Mouse (Mus musculus) gastrocnemius, postnatal 36 days (tissue): Measurements from ENCODE around the gene Zmat5. TPM values are rescaled to one million over a fixed set of nuclear protein-coding genes. Genes with fewer than 3 reads are reported as not detected.
"Not testable (repeated sequence)": the region's sequence is repeated elsewhere in the genome, so short reads cannot be mapped to it uniquely, and the experiment has no call there.

Experiments
- DNase-seq, 2 experiments: peaks; one replicate each; pipeline ENCODE4 v3.0.0; 2022
- intact Hi-C: fragments of 180-260 bp; cut with DNase I; formaldehyde crosslinking; loops from one replicate; pipeline ENCODE4 v1.15.1; 2025
- total RNA-seq, 2 experiments: library from RNA; stranded (reverse); gene quantifications; 2 replicates each; pipeline ENCODE4 v1.2.3; 2021

Gene Zmat5
- total RNA-seq, 2 experiments from 2014 or later = 20.7 to 22.9 TPM

DNA sequence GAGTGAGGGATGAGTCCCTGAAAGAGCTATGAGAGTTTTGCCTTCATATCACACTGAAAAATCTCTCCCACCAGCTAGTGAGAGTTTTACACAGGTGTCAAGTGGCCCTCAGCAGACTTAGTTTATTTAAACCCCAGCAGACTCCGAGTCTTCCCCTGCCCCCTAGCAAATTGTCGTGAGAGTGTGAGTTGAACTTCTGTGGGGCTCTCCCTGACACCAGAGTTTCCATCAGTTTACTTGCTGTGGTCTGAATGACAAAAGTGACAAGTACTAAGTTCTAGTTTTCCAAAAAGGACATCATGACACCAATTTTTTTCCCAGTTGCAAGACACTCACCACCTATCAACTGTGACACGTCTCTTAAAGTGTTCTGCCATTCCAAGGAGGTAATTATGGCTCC, 16.6 kb upstream of the Zmat5 start:
- intact Hi-C loops = no loop called here
- DNase-seq = no peak

GRCm38 (mm10) chr11:4688632-4689380, 15.7 kb upstream of the Zmat5 start:
- intact Hi-C loops = no loop called here

GRCm38 (mm10) chr11:4690353-4690752, 14.1 kb upstream of the Zmat5 start:
- intact Hi-C loops = no loop called here
- DNase-seq = no peak

More at GRCm38 (mm10) chr11:4688632-4689380, 15.7 kb upstream of the Zmat5 start:
- no peak for DNase-seq

GRCm38 (mm10) chr11:4691213-4691612, 13.3 kb upstream of the Zmat5 start:
- no peak for DNase-seq
- intact Hi-C loops = no loop called here

DNA sequence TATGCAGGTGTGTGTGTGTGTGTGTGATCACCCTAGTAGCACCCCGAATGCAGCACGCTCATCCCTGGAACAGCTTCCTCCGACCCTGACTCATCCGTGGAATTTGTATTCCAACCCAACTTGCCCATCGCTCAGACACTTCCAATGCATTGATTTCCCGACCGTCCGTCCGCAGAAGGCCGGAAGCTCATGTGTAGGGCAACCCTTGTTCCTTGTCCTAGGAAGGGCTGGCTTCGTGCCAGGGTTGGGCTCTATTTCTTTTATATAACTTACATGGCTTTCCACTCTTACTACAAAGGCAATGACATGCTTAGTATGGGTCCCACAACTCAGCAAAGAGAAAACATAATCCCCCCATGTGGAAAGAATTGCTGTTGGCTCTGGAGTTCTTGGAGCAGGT, 12.3 kb upstream of the Zmat5 start:
- intact Hi-C loops = no loop called here

GRCm38 (mm10) chr11:4697043-4697983, 7.2 kb upstream of the Zmat5 start:
- intact Hi-C loops = no loop called here
- peak in 1 of 2 experiments; percentile 54 for DNase-seq

More for the DNA sequence above, 12.3 kb upstream of the Zmat5 start:
- no peak for DNase-seq

GRCm38 (mm10) chr11:4700726-4701125, 3.8 kb upstream of the Zmat5 start:
- no peak for DNase-seq
- intact Hi-C loops = no loop called here

DNA sequence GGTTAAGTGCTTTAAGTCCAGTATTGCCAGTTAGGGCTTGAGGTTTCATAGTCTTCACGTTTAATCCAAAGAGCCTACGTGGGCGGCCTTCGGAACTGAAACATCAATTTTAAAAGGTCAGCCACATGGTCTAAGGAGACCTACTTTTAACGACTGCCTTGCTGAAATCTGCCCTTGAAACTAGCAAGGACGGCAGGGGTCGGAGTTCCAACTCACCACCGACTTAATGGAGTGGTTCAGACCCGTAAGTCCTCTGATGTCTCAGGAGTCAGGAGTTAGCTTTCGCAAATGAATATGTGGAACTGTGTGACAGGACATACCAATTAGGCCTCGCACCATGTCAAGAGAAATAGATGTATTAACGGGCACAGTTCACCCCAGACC, 798 bp upstream of the Zmat5 start:
- intact Hi-C loops = no loop called here
- DNase-seq = no peak

DNA sequence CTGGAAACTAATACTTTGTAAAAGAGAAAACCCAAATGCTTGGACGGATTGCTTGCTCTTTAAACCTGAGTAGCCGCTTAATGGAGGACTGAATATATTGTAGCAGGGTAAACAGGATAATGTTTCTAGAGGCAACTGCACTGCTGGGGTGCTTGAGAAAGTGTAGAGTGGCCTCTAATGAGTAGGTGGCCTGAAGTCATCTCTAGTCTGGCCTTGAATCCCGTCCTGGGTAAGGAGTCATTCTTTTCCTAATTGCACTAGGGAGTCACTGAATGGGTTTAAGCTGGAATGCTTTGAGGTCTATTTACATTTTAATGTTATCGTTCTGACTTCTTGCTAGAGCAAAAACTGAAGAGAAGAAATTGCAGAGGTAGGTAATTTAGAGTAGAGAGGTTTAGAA, 700 bp downstream of the Zmat5 start:
- DNase-seq = no peak
- intact Hi-C loops = no loop called here

GRCm38 (mm10) chr11:4710188-4710587, 5.7 kb downstream of the Zmat5 start:
- intact Hi-C loops, DNase-seq: not testable (repeated sequence)

DNA sequence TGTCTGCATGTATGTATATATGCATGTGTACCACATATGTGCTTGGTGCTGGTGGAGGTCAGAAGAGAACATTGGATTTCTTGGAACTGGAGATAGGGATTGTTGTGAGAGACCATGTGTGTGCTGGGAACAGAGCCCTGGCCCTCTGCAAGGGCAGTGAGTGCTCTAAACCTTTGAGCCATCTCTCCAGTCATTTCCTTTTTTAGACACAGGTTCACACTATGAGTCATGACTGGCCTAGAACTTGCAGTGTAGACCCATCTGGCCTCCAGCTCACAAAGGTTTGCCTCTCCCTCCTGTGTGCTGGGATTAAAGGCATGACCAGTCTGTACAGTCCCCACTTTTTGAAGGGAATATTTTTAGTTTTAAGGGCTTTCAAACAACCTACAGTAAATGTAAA, 8.3 kb downstream of the Zmat5 start:
- intact Hi-C loops = no loop called here
- DNase-seq = no peak

DNA sequence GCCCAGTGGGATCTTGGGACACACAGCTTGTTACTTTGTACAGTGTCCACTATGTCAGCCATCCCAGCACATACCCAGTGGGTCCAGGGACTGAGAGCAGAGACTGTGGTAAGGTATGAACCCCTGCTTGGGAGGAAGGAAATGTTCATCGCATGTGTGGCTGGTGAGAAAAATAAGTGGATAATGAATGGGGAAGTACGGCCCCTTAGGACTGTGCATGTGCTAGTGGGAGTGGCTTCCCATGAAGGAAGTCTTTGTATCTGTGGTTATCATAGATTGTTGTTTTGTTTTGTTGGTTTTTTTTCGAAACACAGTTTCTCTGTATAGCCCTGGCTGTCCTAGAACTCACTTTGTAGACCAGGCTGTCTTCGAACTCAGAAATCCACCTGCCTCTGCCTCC, 10.2 kb downstream of the Zmat5 start:
- no peak for DNase-seq
- intact Hi-C loops = no loop called here

- DNase-seq = no peak
- intact Hi-C loops = no loop called here
Measured at GRCm38 (mm10) chr11:4715596-4715995, 11.1 kb downstream of the Zmat5 start.

DNA sequence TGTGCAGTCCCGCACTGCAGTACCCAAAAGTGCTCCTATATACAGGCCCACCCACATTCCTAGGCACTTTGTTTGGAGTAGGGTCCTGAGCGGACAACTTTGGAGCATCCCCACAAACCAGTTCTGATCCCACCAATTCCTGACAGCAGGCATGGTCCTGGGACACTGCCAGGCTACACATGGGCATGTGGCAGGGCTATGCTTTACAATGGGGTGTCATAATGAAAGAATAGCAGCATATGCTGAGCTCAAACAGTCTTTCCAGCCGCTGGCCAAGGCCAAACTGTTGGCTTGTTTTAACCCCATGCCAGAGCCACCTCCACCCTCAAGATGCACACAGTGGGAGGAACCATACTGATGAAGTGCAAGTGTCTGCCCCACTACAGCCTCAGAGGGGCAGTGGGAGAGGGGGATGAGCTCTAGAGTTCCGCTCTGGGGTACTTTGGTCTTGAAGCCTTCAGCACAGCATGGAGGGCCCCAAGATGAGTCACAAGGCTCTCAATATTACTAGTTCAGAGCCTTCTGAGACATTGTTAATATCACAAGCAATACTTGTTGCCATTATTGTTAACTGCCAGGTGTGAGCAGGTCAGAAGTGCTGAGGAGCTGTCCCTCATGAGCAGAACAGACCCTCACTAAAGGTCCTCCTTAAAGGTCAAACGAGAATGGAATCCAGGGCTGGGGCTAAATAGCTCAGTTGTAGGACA, 12.2 kb downstream of the Zmat5 start:
- intact Hi-C loops = no loop called here
- DNase-seq = no peak

- intact Hi-C loops = no loop called here
Measured at GRCm38 (mm10) chr11:4718548-4718947, 14.1 kb downstream of the Zmat5 start.

DNA sequence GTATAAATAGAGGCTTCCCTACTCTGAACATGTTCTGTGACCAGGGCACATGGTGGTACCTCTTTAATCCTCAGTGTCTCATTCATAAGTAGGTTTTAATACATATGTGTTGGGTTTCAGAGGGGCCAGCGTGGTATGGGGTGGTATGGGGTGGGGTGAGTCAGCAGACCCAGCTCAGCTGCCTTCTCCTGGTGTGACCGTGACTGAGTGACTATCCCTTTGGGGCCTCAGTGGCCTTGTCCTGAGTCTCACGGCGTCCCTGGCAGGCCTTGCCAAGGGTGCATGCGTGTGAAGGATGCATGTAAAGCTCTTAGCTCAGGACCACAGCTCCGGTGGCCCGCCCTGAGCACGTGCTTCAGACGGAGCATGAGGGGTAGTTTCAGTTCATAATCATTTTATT, 15.5 kb downstream of the Zmat5 start:
- intact Hi-C loops = no loop called here
- no peak for DNase-seq

More at GRCm38 (mm10) chr11:4718548-4718947, 14.1 kb downstream of the Zmat5 start:
- DNase-seq = no peak

GRCm38 (mm10) chr11:4720393-4720792, 15.9 kb downstream of the Zmat5 start:
- intact Hi-C loops = no loop called here
- DNase-seq = no peak

DNA sequence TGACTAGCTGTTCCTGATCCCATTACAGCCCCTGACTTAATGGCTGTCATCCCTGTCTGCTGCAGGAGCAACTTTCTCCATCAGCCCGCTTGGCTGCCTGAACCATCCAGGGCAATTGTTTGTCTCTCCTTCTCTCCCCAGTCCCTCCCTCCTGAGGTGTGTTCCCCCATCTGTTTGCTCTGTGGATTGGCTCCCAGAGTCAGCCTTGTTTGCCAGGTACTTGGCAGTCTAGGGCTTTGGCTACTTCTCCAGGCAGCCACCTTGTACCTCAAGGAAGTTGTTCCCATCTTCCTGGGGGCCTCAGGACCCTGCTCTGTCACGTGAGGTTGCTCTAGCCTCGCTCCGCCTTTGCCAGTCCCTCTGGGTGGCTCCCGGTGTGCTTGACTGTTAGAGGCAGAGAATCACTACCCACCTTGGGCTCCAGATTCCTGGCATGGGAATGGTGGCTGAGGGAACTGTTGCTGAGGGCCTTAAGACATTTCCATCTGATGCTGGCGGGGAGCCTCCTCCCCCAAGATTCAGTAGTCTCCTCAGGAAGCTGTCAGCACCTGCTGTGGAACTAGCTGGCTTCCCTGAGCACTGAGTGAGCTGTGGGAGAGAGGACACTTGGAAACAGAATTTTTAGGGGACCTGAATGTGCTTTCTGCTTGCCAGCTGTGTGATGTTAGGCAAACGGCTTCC, 16.6 kb downstream of the Zmat5 start:
- intact Hi-C loops = no loop called here

DNA sequence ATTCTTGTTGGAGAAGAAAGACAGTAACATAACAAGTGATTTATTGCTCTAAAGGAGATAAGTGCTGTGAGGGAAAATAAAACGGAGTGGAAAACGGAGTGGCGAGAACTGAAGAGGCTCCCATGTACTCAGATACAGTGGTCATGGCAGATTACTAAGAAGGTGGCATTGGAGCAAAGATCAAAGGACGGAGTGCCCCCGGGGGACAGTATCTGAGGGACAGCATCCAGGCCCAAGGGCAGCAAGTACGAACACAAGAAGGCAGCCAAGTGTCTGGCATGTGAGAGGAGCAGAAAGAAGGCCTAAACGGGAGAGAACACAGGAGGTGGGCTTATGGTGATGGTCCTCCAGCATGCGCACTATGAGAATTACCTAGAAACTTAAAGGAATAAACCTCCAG, 17.2 kb downstream of the Zmat5 start:
- DNase-seq = no peak
- intact Hi-C loops = no loop called here

More for the DNA sequence above, 16.6 kb downstream of the Zmat5 start:
- DNase-seq = no peak

GRCm38 (mm10) chr11:4729603-4730002, 25.1 kb downstream of the Zmat5 start:
- intact Hi-C loops = no loop called here
- DNase-seq = no peak
